Mouse (Mus musculus): ENCODE data around the gene Sptbn4. TPM values are rescaled to one million over a fixed set of nuclear protein-coding genes. Genes with fewer than 3 reads are reported as not detected.

Gene Sptbn4
- polyA plus RNA-seq, 1 experiment from 2014 or later = 0.47 TPM

GRCm38 (mm10) chr7:27486102-27486769 lies 38.8 kb upstream of the Sptbn4 start:
- 5% methylated on average over 13 of the region's 13 CpGs for WGBS
- Histone ChIP-seq H3K36me3 (replicated peaks) (no peaks in the 10 kb centered on the region), H3K4me3 (replicated peaks) (peak overlapping the region; percentile 77), H3K4me2 (peak overlapping the region; percentile 65), H3K27me3 (peaks cover 18% of the 10 kb centered on the region), H3K9ac (peak overlapping the region; percentile 38; the same call in 1 of the 2 replicates), H3K9me3 (no peaks in the 10 kb centered on the region), H3K27ac (peak overlapping the region; percentile 93), H3K4me1 (peaks cover 33% of the 10 kb centered on the region)
- ATAC-seq (ENCODE audit: low FRiP score) = peak; percentile 9

GRCm38 (mm10) chr7:27483860-27484259 lies 36.4 kb upstream of the Sptbn4 start:
- Histone ChIP-seq H3K4me1 (peaks cover 24% of the 10 kb centered on the region), H3K36me3 (replicated peaks) (no peaks in the 10 kb centered on the region), H3K4me2 (no peak overlapping the region), H3K4me3 (replicated peaks) (no peak overlapping the region), H3K9me3 (no peaks in the 10 kb centered on the region), H3K27me3 (peaks cover 12% of the 10 kb centered on the region; the same call in 1 of the 2 replicates), H3K27ac (no peak overlapping the region), H3K9ac (no peak overlapping the region)
- WGBS = 81% methylated on average over 4 of the region's 4 CpGs
- no peak for ATAC-seq (ENCODE audit: low FRiP score)

- peaks cover 14% of the 10 kb centered on the region for H3K36me3 ChIP-seq (replicated peaks)
- H3K9ac ChIP-seq = peak overlapping the region; percentile 50
- peak overlapping the region; percentile 62 for H3K4me2 ChIP-seq
- peaks cover 14% of the 10 kb centered on the region for H3K4me1 ChIP-seq
- peak; percentile 80 for ATAC-seq (ENCODE audit: low FRiP score)
- H3K27ac ChIP-seq = peak overlapping the region; percentile 50; the same call in 1 of the 2 replicates
- WGBS = 0% methylated on average over 6 of the region's 12 CpGs
- 0 out of 2 replicates have a peak, but pooled peaks cover 7% of the 10 kb centered on the region for H3K27me3 ChIP-seq
- H3K9me3 ChIP-seq = no peaks in the 10 kb centered on the region
- peak overlapping the region; percentile 33 for H3K4me3 ChIP-seq (replicated peaks)
These were observed 34.1 kb upstream of the Sptbn4 start for GRCm38 (mm10) chr7:27481627-27481969.

- H3K27me3 ChIP-seq = 0 out of 2 replicates have a peak, but pooled peaks cover 7% of the 10 kb centered on the region
- ATAC-seq (ENCODE audit: low FRiP score) = no peak
- H3K9me3 ChIP-seq = no peaks in the 10 kb centered on the region
- peak overlapping the region; percentile 33 for H3K4me3 ChIP-seq (replicated peaks)
- H3K9ac ChIP-seq = peak overlapping the region; percentile 50
- H3K27ac ChIP-seq = peak overlapping the region; percentile 50; the same call in 1 of the 2 replicates
- WGBS = 10% methylated on average over 10 of the region's 11 CpGs
- peak overlapping the region; percentile 62 for H3K4me2 ChIP-seq
- H3K4me1 ChIP-seq = peaks cover 11% of the 10 kb centered on the region
- H3K36me3 ChIP-seq (replicated peaks) = peaks cover 19% of the 10 kb centered on the region
These were observed 33.6 kb upstream of the Sptbn4 start for GRCm38 (mm10) chr7:27480927-27481626.

GRCm38 (mm10) chr7:27480506-27480905 lies 33.0 kb upstream of the Sptbn4 start:
- Histone ChIP-seq H3K9ac (no peak overlapping the region), H3K36me3 (replicated peaks) (peaks cover 22% of the 10 kb centered on the region), H3K4me1 (peaks cover 11% of the 10 kb centered on the region), H3K4me3 (replicated peaks) (no peak overlapping the region), H3K27ac (0 out of 2 replicates have a peak overlapping the region, but pooled peaks have one; percentile 47), H3K27me3 (0 out of 2 replicates have a peak, but pooled peaks cover 6% of the 10 kb centered on the region), H3K9me3 (no peaks in the 10 kb centered on the region), H3K4me2 (no peak overlapping the region)
- 68% methylated on average over 3 of the region's 3 CpGs for WGBS
- no peak for ATAC-seq (ENCODE audit: low FRiP score)

GRCm38 (mm10) chr7:27479750-27480149 lies 32.3 kb upstream of the Sptbn4 start:
- no peak overlapping the region for H3K4me2 ChIP-seq
- no peak for ATAC-seq (ENCODE audit: low FRiP score)
- peaks cover 22% of the 10 kb centered on the region for H3K36me3 ChIP-seq (replicated peaks)
- 74% methylated on average over 1 of the region's 1 CpGs for WGBS
- no peak overlapping the region for H3K27ac ChIP-seq
- H3K9ac ChIP-seq = no peak overlapping the region
- H3K4me3 ChIP-seq (replicated peaks) = no peak overlapping the region
- 0 out of 2 replicates have a peak, but pooled peaks cover 2% of the 10 kb centered on the region for H3K27me3 ChIP-seq
- no peaks in the 10 kb centered on the region for H3K9me3 ChIP-seq
- peaks cover 11% of the 10 kb centered on the region for H3K4me1 ChIP-seq

GRCm38 (mm10) chr7:27478561-27478960 lies 31.1 kb upstream of the Sptbn4 start:
- H3K4me2 ChIP-seq = no peak overlapping the region
- H3K4me1 ChIP-seq = peaks cover 11% of the 10 kb centered on the region
- WGBS = 89% methylated on average over 7 of the region's 7 CpGs
- H3K36me3 ChIP-seq (replicated peaks) = peaks cover 22% of the 10 kb centered on the region
- no peaks in the 10 kb centered on the region for H3K9me3 ChIP-seq
- H3K27ac ChIP-seq = no peak overlapping the region
- ATAC-seq (ENCODE audit: low FRiP score) = no peak
- H3K27me3 ChIP-seq = 0 out of 2 replicates have a peak, but pooled peaks cover 2% of the 10 kb centered on the region
- no peak overlapping the region for H3K9ac ChIP-seq
- H3K4me3 ChIP-seq (replicated peaks) = no peak overlapping the region

GRCm38 (mm10) chr7:27476098-27476635 lies 28.7 kb upstream of the Sptbn4 start:
- 95% methylated on average over 14 of the region's 14 CpGs for WGBS
- Histone ChIP-seq H3K4me2 (no peak overlapping the region), H3K27me3 (0 out of 2 replicates have a peak, but pooled peaks cover 2% of the 10 kb centered on the region), H3K4me1 (peaks cover 6% of the 10 kb centered on the region), H3K4me3 (replicated peaks) (no peak overlapping the region), H3K36me3 (replicated peaks) (peaks cover 22% of the 10 kb centered on the region), H3K27ac (no peak overlapping the region), H3K9ac (no peak overlapping the region), H3K9me3 (no peaks in the 10 kb centered on the region)
- no peak for ATAC-seq (ENCODE audit: low FRiP score)

GRCm38 (mm10) chr7:27475596-27475995 lies 28.1 kb upstream of the Sptbn4 start:
- no peaks in the 10 kb centered on the region for H3K9me3 ChIP-seq
- no peak overlapping the region for H3K27ac ChIP-seq
- ATAC-seq (ENCODE audit: low FRiP score) = no peak
- no peak overlapping the region for H3K4me3 ChIP-seq (replicated peaks)
- 0 out of 2 replicates have a peak, but pooled peaks cover 2% of the 10 kb centered on the region for H3K27me3 ChIP-seq
- no peak overlapping the region for H3K4me2 ChIP-seq
- no peak overlapping the region for H3K9ac ChIP-seq
- H3K36me3 ChIP-seq (replicated peaks) = peaks cover 22% of the 10 kb centered on the region
- WGBS = 97% methylated on average over 2 of the region's 2 CpGs
- H3K4me1 ChIP-seq = peaks cover 4% of the 10 kb centered on the region

- Histone ChIP-seq H3K36me3 (replicated peaks) (peaks cover 22% of the 10 kb centered on the region), H3K4me1 (peaks cover 4% of the 10 kb centered on the region), H3K4me3 (replicated peaks) (peak overlapping the region; percentile 73), H3K27me3 (no peaks in the 10 kb centered on the region), H3K9ac (peak overlapping the region; percentile 62), H3K4me2 (peak overlapping the region; percentile 75), H3K9me3 (no peaks in the 10 kb centered on the region), H3K27ac (peak overlapping the region; percentile 94)
- ATAC-seq (ENCODE audit: low FRiP score) = peak; percentile 91
- under 1% methylated on average over 23 of the region's 23 CpGs for WGBS
These were observed 27.0 kb upstream of the Sptbn4 start for GRCm38 (mm10) chr7:27474490-27474954.

- Histone ChIP-seq H3K4me3 (replicated peaks) (peak overlapping the region; percentile 73), H3K9me3 (no peaks in the 10 kb centered on the region), H3K4me1 (peaks cover 4% of the 10 kb centered on the region), H3K9ac (peak overlapping the region; percentile 62), H3K4me2 (peak overlapping the region; percentile 75), H3K27me3 (no peaks in the 10 kb centered on the region), H3K36me3 (replicated peaks) (peaks cover 22% of the 10 kb centered on the region), H3K27ac (peak overlapping the region; percentile 94)
- no peak; the same call in 1 of the 2 replicates for ATAC-seq (ENCODE audit: low FRiP score)
- under 1% methylated on average over 34 of the region's 34 CpGs for WGBS
These were observed 26.5 kb upstream of the Sptbn4 start for GRCm38 (mm10) chr7:27473835-27474489.
